Mouse (Mus musculus) MEL-GATA-1-ER (cell line): ENCODE data around the gene Fbxw4.
"Not testable (repeated sequence)": the region's sequence is repeated elsewhere in the genome, so short reads cannot be mapped to it uniquely, and the experiment has no call there.

Experiments used
- DNase-seq: peaks from one replicate; pipeline ENCODE4 v3.0.0-alpha.2; 2012; ENCODE audit warnings: low read depth; ENCODE audit errors: extremely low read depth

Fbxw4 gene

DNA sequence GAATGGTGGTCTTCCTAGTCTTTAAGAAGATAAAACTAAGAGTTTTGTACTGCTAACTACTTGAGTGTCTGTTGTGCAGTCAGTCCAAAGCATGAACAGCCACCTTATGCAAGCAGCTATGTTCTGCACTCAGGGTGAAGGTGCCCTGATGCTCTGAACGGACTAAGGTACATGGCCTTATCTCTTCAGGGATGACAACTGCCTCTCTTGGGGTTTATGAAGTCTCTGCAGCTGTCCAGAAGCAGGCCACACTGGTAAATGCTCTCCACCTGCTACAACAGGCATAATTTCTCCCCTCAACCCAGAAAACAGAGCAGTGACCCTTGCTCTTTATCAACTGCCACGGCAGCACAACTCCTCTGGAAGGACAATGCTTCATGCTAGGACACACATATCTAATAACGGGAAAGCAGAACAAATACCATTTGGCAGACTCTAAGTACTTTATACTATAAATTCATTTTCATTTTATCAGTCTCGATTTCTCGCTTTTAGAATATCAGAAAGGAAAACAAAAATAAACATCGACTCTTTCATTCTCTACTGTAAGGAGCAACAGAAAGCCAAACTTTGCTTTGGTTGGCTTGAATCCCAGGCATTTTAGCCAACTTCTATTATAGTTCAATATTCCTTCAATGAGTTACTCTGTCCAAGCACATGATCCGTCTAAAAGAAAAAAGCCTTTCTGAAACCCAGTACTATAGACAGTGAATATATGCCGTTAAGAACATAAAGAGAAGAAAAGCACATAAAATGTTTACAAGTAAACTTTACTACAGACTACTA lies 3.1 kb downstream of the Fbxw4 start:
- DNase-seq = no peak

DNA sequence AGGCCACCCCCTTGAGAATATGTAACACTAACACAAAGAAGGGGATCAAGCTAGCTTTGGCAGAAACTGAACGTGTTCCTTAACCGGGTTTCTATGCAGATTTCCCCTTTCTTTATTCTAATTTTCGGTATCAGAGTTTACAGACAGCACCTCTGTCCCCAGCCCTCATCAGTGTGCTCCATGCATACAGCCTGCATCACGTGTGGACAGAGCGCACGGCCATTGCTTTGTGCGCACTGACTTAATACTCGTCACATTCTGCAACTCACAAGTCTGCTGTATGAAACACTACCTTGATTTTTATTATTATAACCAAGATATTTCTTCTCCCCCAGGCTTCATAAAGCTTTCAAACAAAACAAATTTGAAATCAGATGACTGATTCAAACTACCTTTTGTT lies 4.2 kb downstream of the Fbxw4 start:
- no peak for DNase-seq

DNA sequence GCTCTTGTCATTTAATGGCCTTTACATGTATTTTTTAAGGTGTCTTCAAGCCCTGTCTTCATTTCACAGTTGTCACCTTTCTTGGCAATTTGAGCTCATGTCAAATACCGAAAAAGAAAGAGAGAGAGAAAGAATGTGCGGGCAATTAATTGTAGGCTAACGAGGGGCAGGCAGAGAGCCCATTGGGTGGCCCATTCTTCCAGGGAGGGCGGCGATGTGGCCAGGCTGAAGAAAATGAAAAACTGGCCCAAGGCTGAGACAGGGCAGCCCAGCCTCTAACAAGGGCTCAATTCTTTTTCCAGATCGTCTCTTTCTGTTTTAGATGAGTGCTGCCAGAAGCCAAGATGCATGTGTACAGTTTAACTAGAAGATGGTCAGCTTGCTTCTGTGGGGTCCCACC lies 6.1 kb downstream of the Fbxw4 start:
- no peak for DNase-seq

DNA sequence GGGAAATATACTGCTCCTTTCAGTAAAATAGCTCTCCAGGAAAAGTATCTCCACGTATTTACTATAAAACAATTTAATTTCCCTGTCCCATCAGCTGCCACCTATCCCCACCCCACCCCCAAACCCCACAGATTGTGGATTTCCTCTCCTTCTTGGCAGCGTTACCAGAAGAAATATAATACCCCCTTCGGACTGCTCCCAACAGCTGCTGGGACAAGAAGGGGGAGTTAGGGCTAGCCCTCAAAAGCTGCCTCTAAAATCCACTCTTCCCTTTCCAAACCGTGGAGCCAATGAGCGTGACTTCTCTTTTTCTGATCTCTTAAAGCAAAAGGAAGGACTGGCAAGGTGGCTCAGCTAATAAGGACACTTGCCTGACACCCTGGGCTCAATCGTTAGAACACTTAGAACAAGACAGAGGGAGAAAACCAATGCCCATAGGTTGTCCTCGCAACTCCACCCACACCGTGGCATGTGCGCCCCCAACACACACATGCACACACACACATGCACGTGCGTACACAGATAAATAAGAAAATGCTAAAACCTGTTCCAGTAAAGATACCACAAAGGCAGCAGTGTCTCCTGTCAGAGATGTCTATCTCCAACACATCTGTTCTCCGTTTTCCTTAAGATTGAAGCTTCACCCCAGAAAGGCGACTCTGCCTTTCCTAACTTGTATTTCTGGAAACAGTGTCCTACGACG lies 7.7 kb downstream of the Fbxw4 start:
- peak; percentile 94 for DNase-seq

DNA sequence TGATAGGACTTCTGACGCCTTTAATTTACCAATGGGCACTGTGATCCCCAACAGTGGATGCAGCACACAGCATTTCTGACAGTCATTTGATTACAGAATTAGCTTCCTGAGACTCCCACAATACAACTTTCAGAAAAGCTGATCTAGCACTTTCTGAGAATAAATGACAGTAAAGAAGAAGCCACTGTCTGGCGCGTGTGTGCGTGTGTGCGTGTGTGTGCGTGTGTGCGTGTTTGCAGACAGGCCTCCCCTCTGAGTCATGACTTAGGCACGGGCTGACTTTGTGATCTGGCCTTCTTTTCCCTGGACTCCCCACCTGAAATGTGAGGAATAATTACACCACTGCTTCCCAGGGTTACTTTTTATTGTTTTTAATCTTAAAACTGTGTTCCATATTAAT lies 8.6 kb downstream of the Fbxw4 start:
- DNase-seq = no peak

DNA sequence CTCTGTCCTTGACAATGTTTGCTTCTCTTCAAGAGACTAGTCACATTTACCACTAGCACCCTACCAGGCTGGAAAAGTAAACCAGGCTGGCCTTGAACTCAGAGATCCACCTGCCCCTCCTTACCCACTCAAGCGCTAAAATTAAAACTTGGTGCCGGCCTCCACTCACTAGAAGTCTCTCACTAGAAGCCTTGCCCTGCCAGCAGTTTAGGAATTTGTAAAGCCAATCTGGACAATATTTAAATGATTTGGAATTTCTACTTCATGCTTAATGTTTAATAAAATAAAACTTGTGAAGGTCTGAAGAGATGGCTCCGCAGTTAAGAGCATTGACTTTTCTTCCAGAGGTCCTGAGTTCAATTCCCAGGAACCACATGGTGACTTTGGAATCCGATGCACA lies 10.3 kb downstream of the Fbxw4 start:
- DNase-seq = peak; percentile 67

DNA sequence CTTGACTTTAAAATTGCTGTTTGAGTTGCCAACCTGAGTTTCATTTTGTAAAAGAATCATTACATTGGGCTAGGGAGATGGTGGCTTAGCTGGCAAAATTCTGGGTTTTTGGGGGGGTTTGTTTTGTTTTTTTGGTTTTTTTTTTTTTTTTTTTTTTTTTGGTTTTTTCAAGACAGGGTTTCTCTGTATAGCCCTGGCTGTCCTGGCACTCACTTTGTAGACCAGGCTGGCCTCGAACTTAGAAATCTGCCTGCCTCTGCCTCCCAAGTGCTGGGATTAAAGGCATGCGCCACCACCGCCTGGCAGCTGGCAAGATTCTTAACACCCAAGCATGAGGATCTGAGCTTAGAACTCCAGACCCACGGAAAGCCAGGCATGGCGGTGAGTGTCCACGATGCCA lies 11.6 kb downstream of the Fbxw4 start:
- not testable (repeated sequence) for DNase-seq

DNA sequence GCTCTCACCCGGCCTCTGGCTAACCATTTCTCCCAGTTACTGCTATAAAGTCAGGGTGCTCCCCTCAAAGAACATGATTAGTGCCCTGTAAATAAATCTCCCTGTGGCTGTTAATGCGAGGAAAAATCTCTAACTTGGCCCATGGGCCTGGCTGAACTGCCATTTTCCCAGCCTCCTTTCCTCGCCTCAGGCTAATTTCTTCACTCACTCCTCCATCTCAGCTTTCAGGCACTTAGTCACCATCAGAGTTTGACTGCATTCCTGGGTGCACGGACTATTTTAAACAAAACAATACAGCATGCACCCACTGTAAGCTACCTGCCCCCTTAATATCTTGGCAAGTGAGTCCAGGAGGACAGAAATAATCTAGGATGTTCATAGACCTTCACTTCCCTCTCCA lies 13.2 kb downstream of the Fbxw4 start:
- DNase-seq = no peak

DNA sequence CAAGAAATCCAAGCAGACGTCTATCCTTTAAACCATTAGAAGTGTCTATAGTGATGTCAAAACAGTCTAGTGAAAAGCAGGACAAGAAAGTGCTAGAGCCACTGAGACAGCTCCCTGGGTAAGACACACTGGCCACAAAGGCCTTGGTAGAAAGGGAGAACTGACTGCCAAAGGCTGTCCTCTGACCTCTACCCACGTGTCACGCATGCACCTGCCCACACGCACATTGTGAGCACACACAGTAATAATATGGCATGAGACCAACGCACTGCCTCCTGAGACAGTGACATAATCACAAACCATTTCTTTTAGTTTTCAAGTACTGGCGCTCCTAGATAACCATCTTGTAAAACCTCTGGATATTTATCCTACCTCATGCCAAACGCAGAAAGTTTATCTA lies 19.4 kb downstream of the Fbxw4 start:
- DNase-seq = no peak

DNA sequence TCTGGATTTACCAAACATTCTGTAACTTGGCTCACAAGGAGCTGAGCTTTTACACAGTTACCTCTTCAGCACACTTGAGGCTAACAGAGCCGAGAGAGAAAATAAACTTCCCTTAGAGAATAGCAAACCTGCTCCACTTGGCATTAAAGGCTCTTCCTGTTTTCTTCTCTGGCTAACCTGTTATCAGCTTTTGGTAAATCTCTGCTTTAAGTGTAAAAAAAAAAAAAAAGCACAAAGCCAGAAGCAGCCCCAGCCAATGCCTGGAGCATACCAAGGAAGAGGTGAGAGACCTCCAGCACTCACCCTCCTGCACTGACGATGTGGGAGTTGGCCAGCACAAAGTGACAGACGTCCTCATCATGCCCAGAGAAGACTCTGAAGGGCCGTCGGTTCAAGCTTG lies 24.2 kb downstream of the Fbxw4 start:
- no peak for DNase-seq

DNA sequence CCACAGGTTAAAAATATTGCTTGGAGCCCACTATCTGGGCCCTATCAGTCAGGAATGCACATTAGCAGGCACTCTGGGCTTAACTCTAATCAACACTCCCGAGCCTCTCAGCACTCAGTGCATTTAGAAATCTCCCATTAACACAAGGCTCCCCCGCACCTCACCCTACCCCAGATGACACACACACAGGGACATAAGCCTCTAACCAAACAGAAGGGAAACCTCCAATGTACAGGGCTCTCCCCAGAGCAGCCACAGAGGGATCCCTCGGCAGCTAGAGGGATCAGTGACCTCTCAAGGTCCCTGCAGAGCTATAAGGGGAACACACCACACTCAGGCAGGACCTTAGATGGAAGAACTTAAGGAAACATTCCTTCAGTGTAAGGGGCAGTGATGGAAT lies 28.5 kb downstream of the Fbxw4 start:
- DNase-seq = no peak

DNA sequence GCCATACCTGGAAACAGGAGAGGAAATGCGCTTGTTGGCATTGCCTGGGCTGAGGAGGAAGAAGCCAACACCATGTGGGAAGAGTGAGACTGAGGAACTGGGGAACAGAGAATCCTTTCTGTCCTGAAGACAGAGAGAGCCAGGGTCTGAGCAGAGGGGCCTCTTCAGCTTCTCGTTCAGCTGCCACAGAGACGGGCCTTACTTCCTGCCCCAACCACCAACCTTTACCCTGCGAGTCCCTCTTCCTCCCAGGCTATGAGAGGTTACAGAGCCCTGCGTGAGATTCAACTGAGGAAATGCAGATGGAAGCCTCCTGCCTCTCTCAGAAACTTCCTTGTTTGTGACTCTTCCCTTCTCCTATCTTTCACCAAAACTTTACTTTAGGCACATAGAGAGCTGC lies 29.2 kb downstream of the Fbxw4 start:
- no peak for DNase-seq

DNA sequence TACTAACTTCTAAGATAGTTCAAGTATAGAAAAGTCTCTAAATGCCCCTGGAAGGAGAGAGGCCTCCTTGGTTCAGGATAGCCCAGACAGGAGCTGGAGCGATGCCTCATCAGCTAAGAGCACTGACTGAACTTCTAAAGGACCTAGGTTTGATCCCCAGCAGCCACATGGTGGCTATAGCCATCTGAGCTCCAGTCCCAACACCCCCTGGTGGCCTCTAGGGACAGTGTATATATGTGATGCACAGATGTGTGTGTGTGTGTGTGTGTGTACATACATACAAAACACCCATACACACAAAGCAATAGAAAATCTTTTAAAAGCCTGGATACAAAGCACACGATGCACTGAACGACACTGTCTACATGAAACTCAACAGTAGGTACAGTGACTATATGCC lies 30.9 kb downstream of the Fbxw4 start:
- DNase-seq = no peak

DNA sequence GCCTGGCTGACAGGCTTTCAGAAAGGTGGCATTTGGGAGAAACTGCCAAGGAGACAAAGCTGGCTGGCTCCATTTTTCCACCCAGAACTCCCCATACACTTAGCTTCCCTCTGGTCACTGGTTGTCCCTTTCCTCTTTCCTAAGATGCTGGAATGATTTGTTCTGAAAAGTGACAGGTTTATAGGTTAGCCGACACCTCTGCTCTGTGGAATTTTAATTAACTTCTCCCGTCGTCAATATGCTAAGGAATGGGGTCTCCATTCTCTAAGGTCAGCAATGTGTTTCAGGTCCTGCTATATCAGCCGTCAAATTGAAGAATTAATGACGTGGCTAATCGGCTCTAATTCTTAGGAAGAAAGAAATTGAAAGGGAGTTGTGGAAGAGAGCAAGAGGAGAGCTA lies 31.5 kb downstream of the Fbxw4 start:
- DNase-seq = no peak

DNA sequence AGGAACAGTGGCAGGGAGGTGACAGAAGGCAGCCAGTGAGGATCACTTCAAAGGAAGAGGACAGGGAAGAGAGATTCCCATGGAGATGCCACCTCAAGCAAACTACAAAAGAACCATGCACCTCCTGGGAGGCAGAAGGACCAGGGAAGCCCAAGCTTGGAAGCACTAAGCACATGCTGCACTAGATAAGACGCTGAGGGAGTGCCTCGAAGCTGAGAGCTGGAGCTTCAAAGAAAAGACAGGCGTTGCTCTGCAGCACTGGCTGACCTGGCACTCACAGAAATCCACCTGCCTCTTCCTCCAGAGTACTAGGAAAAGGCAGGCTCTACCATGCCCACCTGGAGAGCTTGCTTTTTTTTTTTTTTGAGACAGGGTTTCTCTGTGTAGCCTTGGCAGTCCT lies 33.1 kb downstream of the Fbxw4 start:
- no peak for DNase-seq

DNA sequence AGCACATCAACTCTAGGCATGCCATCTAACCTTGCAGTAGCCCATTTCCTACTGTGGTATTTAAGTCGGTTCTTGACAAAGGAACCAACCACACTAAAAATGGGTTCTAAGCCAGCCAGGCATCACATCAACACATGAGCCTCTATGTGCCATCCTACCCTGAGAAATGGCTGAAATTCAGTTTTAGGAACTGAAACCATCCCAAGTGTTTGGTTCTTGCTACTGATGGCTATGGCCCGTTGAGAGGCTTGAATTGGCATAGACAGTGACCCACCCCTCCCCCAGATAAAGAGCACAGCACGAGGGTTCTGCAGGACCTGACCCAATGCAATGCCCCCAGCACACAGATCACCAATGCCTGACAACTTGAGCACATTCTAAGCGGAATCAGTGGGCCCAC lies 36.4 kb downstream of the Fbxw4 start:
- DNase-seq = no peak

DNA sequence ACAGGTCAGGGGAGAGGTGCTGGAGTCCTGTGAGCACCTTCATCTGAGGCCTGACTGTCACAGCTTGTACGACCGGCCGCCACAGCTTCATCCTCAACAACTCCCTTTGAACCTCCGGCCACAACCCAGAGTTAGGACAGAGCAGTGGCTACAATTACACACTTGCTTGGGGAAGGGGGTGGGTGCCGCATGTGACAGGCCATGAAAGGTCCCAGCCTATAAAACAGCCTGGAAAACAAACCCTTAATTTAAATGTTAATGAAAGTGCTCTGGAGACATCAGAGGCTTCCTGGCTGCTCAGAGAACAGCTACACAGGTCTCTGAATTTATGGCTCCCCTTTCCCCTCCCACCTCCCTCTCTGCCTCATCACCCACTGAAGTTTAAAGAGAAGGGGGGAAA lies 38.0 kb downstream of the Fbxw4 start:
- DNase-seq = no peak

DNA sequence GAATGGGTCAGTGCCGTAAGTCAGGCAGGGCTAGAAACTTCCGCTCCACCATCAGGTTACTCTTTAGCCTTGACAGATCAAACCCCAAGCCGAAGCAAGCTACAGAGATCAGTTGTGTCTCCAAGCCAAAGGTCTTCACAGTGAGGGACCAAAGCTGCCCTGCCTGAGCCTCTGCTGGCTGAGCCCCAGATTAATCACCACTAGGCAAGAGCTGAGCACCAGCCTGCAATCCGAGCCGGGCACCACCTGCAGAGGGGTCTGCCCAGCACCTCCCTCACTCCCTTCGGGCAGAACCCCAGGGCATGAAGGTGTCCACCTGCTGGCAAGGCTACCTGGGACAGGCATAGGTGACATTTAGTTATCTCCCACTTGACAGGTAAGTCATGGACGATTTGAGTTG lies 39.1 kb downstream of the Fbxw4 start:
- DNase-seq = no peak

DNA sequence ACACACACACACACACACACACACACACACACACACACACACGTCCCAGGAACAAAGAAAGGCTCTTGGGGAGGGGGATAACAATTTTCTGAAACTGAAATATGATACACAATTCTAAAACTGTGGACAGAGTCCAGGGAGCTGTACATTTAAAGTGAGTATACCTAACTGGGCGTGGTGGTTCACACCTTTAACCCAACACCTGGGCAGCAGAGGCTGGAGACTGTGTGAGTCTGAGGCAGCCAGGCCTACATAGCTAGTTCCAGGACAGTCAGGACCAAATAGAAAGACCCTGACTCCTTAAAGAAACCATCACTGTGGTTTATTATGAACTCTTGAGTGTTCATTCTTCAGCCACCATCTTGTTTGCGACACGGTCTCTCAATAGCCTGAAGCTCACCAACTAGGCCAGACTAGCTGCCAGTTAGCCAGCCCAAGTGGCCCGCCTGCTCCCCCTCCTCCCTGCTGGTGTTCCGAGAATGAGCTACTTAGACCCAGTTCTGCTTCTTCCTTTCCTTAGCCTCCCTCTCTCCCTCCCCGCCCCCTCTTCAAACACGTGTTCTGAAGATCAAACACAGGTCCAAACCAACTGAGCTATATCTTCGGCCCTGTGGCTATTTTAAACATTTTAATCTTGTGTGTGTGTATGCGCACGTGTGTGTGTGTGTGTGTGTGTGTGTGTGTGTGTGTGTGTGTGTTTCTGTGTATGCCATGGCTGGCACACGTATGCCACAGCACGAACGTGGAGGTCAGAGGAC lies 40.2 kb downstream of the Fbxw4 start:
- DNase-seq = no peak

DNA sequence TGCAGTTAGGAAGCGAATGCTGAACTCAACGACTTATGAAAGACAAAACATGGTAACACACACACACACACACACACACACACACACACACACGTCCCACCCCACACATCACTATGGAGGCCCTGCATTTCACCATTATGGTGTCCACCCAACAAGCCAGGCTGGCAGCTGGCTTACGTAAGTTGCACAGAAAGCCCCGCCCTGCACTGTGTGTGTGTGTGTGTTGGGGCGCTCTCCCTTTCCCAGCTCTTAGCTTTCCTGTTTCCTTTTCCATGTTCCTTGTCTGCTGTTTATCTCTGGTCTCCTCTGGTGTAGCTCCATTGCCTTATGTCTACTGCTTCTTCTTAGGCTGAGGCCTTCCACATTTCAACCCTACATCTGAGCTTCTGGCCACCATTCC lies 41.9 kb downstream of the Fbxw4 start:
- DNase-seq = no peak

DNA sequence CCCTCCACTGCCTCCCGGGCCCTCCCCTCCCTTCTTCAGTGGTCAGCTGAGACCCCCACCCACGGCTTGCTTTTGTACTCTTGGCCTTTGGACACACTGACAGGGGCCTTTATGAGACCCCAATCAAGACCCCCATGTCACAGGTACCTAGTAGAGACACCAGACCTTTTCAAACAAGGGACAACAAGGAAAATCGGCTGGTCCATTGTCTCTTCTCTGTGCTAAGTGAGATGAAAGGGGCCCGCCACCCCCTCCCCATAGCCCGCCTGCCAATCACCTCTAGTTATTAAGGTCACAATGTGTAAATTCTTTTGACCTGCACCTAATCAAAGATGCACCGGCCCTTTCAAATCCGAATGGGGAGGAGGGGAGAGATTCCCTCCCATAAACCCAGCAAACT lies 43.4 kb downstream of the Fbxw4 start:
- no peak for DNase-seq

DNA sequence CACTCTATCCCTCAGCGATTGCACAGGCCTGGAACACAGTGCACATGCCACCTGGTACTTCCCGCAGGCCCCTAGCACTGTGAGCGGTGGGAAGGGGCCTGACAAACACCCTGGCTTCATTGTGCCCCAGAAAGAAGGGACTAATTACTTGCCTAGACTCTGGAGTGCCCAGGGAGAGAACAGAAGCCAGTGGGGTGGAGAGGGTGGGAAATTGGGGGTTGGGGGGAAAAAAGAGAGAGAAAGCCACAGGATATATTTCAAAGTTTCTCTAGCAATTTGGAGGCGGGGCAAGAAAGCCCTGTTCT lies 43.9 kb downstream of the Fbxw4 start:
- no peak for DNase-seq
